Mouse (Mus musculus) ES-Bruce4 (cell line): Measurements from ENCODE around the gene Tmem131l.

Experiments used
- CTCF ChIP-seq: IDR thresholded peaks from one replicate; pipeline ENCODE4 v1.8.1; 2011; ENCODE audit warnings: low read depth, low read length
- POLR2A ChIP-seq: IDR thresholded peaks from one replicate; pipeline ENCODE4 v1.8.1; 2011; ENCODE audit warnings: low read length; ENCODE audit not compliant: insufficient read depth

DNA sequence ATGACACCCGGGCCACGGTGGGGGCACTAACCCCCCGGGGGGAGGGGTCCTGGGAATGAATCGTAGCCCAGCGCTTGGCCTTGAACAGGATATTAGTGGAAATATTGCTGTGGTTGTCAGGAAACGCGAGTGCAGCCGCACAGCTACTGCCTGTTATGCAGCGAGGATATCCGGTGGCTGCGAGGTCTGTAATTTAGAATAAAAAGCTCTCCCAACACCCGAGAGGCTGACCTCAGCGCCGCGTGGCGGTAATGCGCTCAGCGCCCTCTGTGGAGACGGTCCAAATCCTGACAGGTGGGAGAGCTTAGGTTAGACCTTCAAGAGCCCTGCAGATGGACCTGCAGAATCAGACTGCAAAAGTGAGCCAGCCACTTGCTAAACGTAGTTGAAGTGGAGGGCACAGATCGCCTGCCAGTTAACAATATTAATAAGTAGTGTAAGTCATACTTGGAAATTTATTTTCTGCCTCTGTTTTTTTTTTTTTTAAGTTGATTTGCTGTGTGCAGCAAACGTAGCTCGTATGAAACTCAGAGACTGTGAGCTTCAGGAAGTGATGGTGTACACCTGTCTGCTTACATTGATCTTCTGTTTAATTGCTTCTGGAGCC is 604 bp upstream of the Tmem131l start:
- TF ChIP-seq POLR2A (no peak), CTCF (no peak)
